Mouse (Mus musculus) CH12.LX (cell line): ENCODE measurements around the gene Dennd5b.

Experiments
- CHD1 ChIP-seq: IDR thresholded peaks from 2 replicates; pipeline ENCODE4 v1.6.1; 2012; ENCODE audit warnings: low read depth, low read length, improper control_type of control experiment, inconsistent platforms
- MEF2A ChIP-seq: IDR thresholded peaks from 2 replicates; pipeline ENCODE4 v1.6.1; 2014; ENCODE audit warnings: low read depth, mild to moderate bottlenecking, inconsistent platforms, low read length, improper control_type of control experiment, borderline replicate concordance
- UBTF ChIP-seq: IDR thresholded peaks from 2 replicates; pipeline ENCODE4 v1.6.1; 2012; ENCODE audit warnings: low read depth, mild to moderate bottlenecking, inconsistent platforms, low read length, improper control_type of control experiment, moderate library complexity

- TF ChIP-seq CHD1 (no peak), UBTF (no peak), MEF2A (no peak)
Measured at GRCm38 (mm10) chr6:148942406-148942805, 159.1 kb downstream of the Dennd5b start.
